13 mouse cellular contexts compared by ENCODE assay signal in genomic region chr11:80503281-80503680, GRCm38 (mm10). TPM values are rescaled to one million over a fixed set of nuclear protein-coding genes. Genes with fewer than 3 reads are reported as not detected.
DNase-seq lines count a peak whose midpoint lies in the region; ATAC-seq and TF ChIP-seq lines count a peak whose summit lies in the region.
"Had no signal": no experiment of that assay in that cellular context is flagged by ENCODE, and none has a peak within 500 bp of the region (broad histone marks: within the 10 kb centered on the region; RNA-seq: fewer than 3 reads in every experiment).

No protein-coding gene starts in this region.

- no peak overlapping the region for H3K9ac ChIP-seq in embryonic facial prominence, embryonic 11.5 days (replicated peaks; ENCODE audit: low read length)
- peak overlapping the region; percentile 56 for H3K9ac ChIP-seq in forebrain, embryonic 13.5 days
- no peak overlapping the region for H3K9ac ChIP-seq in hindbrain, embryonic 16.5 days (ENCODE audit: low read depth, low read length)
- H3K9ac ChIP-seq in midbrain, postnatal 0 days (replicated peaks; ENCODE audit: low read length, poor library complexity, severe bottlenecking): 0 out of 2 replicates have a peak overlapping the region, but pooled peaks have one; percentile 54
- H3K9ac ChIP-seq: limb, embryonic 15.5 days had no signal

- ATAC-seq in embryonic facial prominence, embryonic 11.5 days (replicated peaks; ENCODE audit: insufficient number of reproducible peaks, low FRiP score, low TSS enrichment, low read depth): no peak
- ATAC-seq in forebrain, embryonic 13.5 days: no peak
- ATAC-seq in hindbrain, embryonic 16.5 days: no peak
- no peak for ATAC-seq in midbrain, postnatal 0 days (ENCODE audit: low FRiP score)

- no peak for DNase-seq in embryonic facial prominence, embryonic 11.5 days (ENCODE audit: low spot score)
- DNase-seq in midbrain, postnatal 0 days (ENCODE audit: low spot score): no peak
- no peak for DNase-seq in testis, postnatal 10 days (ENCODE audit: low spot score)
- DNase-seq in heart, adult 9 months (ENCODE audit: low spot score in 2 of 2): no peak
- no peak for DNase-seq in cerebellum, postnatal 14 days
- DNase-seq: adrenal gland, adult 2 months; gastrocnemius, postnatal 14 days; kidney, postnatal 14 days; spleen, adult 18-20 months had no signal

- no peaks in the 10 kb centered on the region for H3K9me3 ChIP-seq in embryonic facial prominence, embryonic 11.5 days (replicated peaks; ENCODE audit: control insufficient read depth, low read length)
- H3K9me3 ChIP-seq in forebrain, embryonic 13.5 days (replicated peaks): no peaks in the 10 kb centered on the region
- H3K9me3 ChIP-seq in hindbrain, embryonic 16.5 days (ENCODE audit: control insufficient read depth, low read length): no peaks in the 10 kb centered on the region
- no peaks in the 10 kb centered on the region for H3K9me3 ChIP-seq in midbrain, postnatal 0 days (ENCODE audit: low read length)
- H3K9me3 ChIP-seq: limb, embryonic 15.5 days had no signal

- no peaks in the 10 kb centered on the region for H3K36me3 ChIP-seq in embryonic facial prominence, embryonic 11.5 days (replicated peaks; ENCODE audit: control insufficient read depth, insufficient read depth, low read depth, low read length)
- H3K36me3 ChIP-seq in forebrain, embryonic 13.5 days (ENCODE audit: poor library complexity, severe bottlenecking): no peaks in the 10 kb centered on the region
- no peaks in the 10 kb centered on the region for H3K36me3 ChIP-seq in hindbrain, embryonic 16.5 days (ENCODE audit: control insufficient read depth, insufficient read depth, low read length)
- no peaks in the 10 kb centered on the region for H3K36me3 ChIP-seq in midbrain, postnatal 0 days (ENCODE audit: insufficient read depth, low read length)
- H3K36me3 ChIP-seq: limb, embryonic 15.5 days had no signal

- H3K4me3 ChIP-seq in embryonic facial prominence, embryonic 11.5 days (ENCODE audit: low read depth, low read length): no peak overlapping the region
- H3K4me3 ChIP-seq in forebrain, embryonic 13.5 days: no peak overlapping the region
- H3K4me3 ChIP-seq in hindbrain, embryonic 16.5 days (ENCODE audit: low read length): no peak overlapping the region
- no peak overlapping the region for H3K4me3 ChIP-seq in midbrain, postnatal 0 days (ENCODE audit: low read depth, low read length)
- H3K4me3 ChIP-seq: limb, embryonic 15.5 days had no signal

- WGBS in embryonic facial prominence, embryonic 11.5 days: 77% methylated on average over 6 of the region's 6 CpGs
- 71% methylated on average over 6 of the region's 6 CpGs for WGBS in forebrain, embryonic 13.5 days
- 65% methylated on average over 6 of the region's 6 CpGs for WGBS in hindbrain, embryonic 16.5 days
- 68% methylated on average over 6 of the region's 6 CpGs for WGBS in midbrain, postnatal 0 days

- no peaks in the 10 kb centered on the region for H3K27me3 ChIP-seq in embryonic facial prominence, embryonic 11.5 days (ENCODE audit: control insufficient read depth, insufficient read depth, low read length)
- H3K27me3 ChIP-seq in forebrain, embryonic 13.5 days: no peaks in the 10 kb centered on the region
- H3K27me3 ChIP-seq in hindbrain, embryonic 16.5 days (replicated peaks; ENCODE audit: control insufficient read depth, insufficient read depth, low read length): no peaks in the 10 kb centered on the region
- H3K27me3 ChIP-seq in midbrain, postnatal 0 days (ENCODE audit: insufficient read depth, low read length): no peaks in the 10 kb centered on the region
- H3K27me3 ChIP-seq: CH12.LX; limb, embryonic 15.5 days had no signal

- H3K4me1 ChIP-seq in embryonic facial prominence, embryonic 11.5 days (ENCODE audit: control insufficient read depth, insufficient read depth, low read length): peaks cover 9% of the 10 kb centered on the region
- peaks cover 63% of the 10 kb centered on the region for H3K4me1 ChIP-seq in forebrain, embryonic 13.5 days
- H3K4me1 ChIP-seq in hindbrain, embryonic 16.5 days (ENCODE audit: control insufficient read depth, insufficient read depth, low read depth, low read length): peaks cover 37% of the 10 kb centered on the region
- peaks cover 35% of the 10 kb centered on the region for H3K4me1 ChIP-seq in midbrain, postnatal 0 days (ENCODE audit: insufficient read depth, low read length)

- no peak overlapping the region for H3K4me2 ChIP-seq in embryonic facial prominence, embryonic 11.5 days (ENCODE audit: low read depth, low read length)
- peak overlapping the region; percentile 33; the same call in 1 of the 2 replicates for H3K4me2 ChIP-seq in forebrain, embryonic 13.5 days
- H3K4me2 ChIP-seq in hindbrain, embryonic 16.5 days (ENCODE audit: low read length): no peak overlapping the region
- H3K4me2 ChIP-seq in midbrain, postnatal 0 days (ENCODE audit: low read depth, low read length, poor library complexity, severe bottlenecking): no peak overlapping the region
- H3K4me2 ChIP-seq: limb, embryonic 15.5 days had no signal

- peak overlapping the region; percentile 56; the same call in 1 of the 2 replicates for H3K27ac ChIP-seq in embryonic facial prominence, embryonic 11.5 days (replicated peaks; ENCODE audit: low read depth, low read length)
- H3K27ac ChIP-seq in forebrain, embryonic 13.5 days: peak overlapping the region; percentile 99
- H3K27ac ChIP-seq in hindbrain, embryonic 16.5 days (ENCODE audit: low read depth, low read length): peak overlapping the region; percentile 96
- peak overlapping the region; percentile 99 for H3K27ac ChIP-seq in midbrain, postnatal 0 days (ENCODE audit: low read depth, low read length)
- H3K27ac ChIP-seq: limb, embryonic 15.5 days had no signal

- no peak for TF ChIP-seq CTCF in midbrain, postnatal 0 days (IDR thresholded peaks at IDR 0.05)

RNA-seq across cellular contexts. Expression of gene Cdk5r1, which starts 26.5 kb away (rescaled TPM):
- 5.4 and 6.6 TPM in 2 replicates for polyA plus RNA-seq in embryonic facial prominence, embryonic 11.5 days (2014; fragmentation: Nextera tagmentation; extraction: Ambion mirVana)
- 67.9 and 73.9 TPM in 2 replicates for polyA plus RNA-seq in forebrain, embryonic 13.5 days (2015; fragmentation: Nextera tagmentation; extraction: Ambion mirVana)
- polyA plus RNA-seq in hindbrain, embryonic 16.5 days (2015; fragmentation: Nextera tagmentation; extraction: Ambion mirVana): 77.3 and 81.1 TPM in 2 replicates
- 376 and 420 TPM in 2 replicates for total RNA-seq in midbrain, postnatal 0 days (2014; rRNA removed)
- 77.3 and 85.2 TPM in 2 replicates for polyA plus RNA-seq in midbrain, postnatal 0 days (2015; fragmentation: Nextera tagmentation; extraction: Ambion mirVana)

Comparison
In these comparisons a context has a peak if more than half of its experiments do, and no peak if none do; other contexts are left out.
1. H3K9ac ChIP-seq: peak in forebrain, embryonic 13.5 days (single experiment) and midbrain, postnatal 0 days (single experiment); none in embryonic facial prominence, embryonic 11.5 days (single experiment) and hindbrain, embryonic 16.5 days (single experiment).
2. Peak in every context shown above with its lines, with median percentiles within 50 percentile points of each other: H3K27ac ChIP-seq.